Mouse (Mus musculus) activated CD4-positive, CD25-positive, alpha-beta regulatory T cell, adult 9 weeks (primary cell): ENCODE data around the gene Cyp4b1. TPM values are rescaled to one million over a fixed set of nuclear protein-coding genes. Genes with fewer than 3 reads are reported as not detected.

Experiments
- polyA plus RNA-seq: library from polyadenylated mRNA; unstranded; fragments of 100-300 nt; shearing (Covaris generic); gene quantifications from one replicate; pipeline ENCODE4 v1.2.1, GENCODE M21; 2017

Cyp4b1 gene
- polyA plus RNA-seq: not detected

DNA sequence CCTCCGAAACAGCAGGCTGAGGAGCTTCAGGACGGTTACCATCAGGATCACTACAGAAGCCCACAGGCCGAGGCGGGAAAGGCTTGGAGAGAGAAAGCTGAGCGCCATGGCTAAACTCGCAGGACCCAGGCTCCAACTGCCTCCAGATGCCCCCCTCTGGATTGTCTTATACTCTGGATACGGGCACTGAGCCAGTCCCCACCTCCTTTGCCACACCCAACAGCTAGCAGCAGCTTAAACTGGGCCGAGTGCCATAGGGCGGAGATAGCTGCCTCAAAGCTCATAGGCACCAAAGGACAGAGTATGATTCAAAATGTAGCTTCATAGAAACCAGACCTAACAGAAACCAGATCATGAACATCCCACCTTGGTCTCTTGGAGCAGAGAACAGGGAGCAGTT lies at the start of gene Cyp4b1:
Cyp4b1 (minus strand) TSS at position 144 of the 400 bp plus-strand sequence.

DNA sequence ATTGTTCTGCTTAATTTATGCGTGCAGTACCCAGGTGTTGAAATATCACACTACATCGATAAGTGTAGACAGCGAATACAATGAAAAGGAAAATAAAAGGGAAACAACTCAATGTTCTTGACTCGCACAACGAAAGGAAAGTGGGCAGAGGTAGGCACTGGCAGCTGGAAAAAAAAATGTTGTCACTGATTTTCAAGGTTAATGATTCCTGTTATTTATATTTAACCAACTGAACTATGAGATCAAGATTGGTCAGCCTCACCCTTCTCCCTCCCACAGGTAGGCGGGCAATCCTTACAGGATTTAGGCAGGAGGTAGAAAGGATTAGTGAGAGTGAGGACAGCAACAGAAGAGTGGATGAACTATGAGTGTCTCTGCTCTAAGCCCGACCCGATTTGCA lies 46.9 kb downstream of the Cyp4b1 start, which contains the start of gene Cyp4a32:
Cyp4a32 (plus strand) TSS at position 359 of the 400 bp plus-strand sequence.

Other genes starting within 250 kb of the Cyp4b1 start
- not detected for gene Cyp4a12b, start 236.1 kb downstream of the Cyp4b1 start, polyA plus RNA-seq
- gene Cyp4a30b, start 195.1 kb downstream of the Cyp4b1 start, polyA plus RNA-seq: not detected
- not detected for gene Cyp4a14, start 151.6 kb downstream of the Cyp4b1 start, polyA plus RNA-seq
- gene Cyp4a10, start 129.5 kb downstream of the Cyp4b1 start, polyA plus RNA-seq: not detected
- not detected for gene Cyp4a31, start 84.1 kb downstream of the Cyp4b1 start, polyA plus RNA-seq
- gene Cyp4a32, start 46.8 kb downstream of the Cyp4b1 start, polyA plus RNA-seq: not detected
- 65.7 TPM for gene Efcab14, start 90.0 kb upstream of the Cyp4b1 start, polyA plus RNA-seq
- not detected for gene Tex38, start 133.3 kb upstream of the Cyp4b1 start, polyA plus RNA-seq
- 27.1 TPM for gene Atpaf1, start 137.1 kb upstream of the Cyp4b1 start, polyA plus RNA-seq
- 28.4 TPM for gene Mob3c, start 180.4 kb upstream of the Cyp4b1 start, polyA plus RNA-seq
- 70.6 TPM for gene Mknk1, start 191.5 kb upstream of the Cyp4b1 start, polyA plus RNA-seq
- not detected for gene Kncn, start 236.7 kb upstream of the Cyp4b1 start, polyA plus RNA-seq
- gene 6430628N08Rik, start 242.9 kb upstream of the Cyp4b1 start, polyA plus RNA-seq: not detected